Mouse (Mus musculus) heart, postnatal 14 days (tissue): ENCODE results near the gene Lix1. TPM values are rescaled to one million over a fixed set of nuclear protein-coding genes. Genes with fewer than 3 reads are reported as not detected.

Experiments used
- DNase-seq, 2 experiments: peaks; one replicate each; pipeline ENCODE4 v3.0.0; 2021 to 2022
- intact Hi-C: fragments of 180-260 bp; cut with DNase I; formaldehyde crosslinking; loops from one replicate; pipeline ENCODE4 v1.15.1; 2025
- total RNA-seq, 2 experiments: library from RNA; stranded (reverse); gene quantifications; 2 replicates each; pipeline ENCODE4 v1.2.3; 2021

Lix1 gene
- total RNA-seq, 2 experiments from 2014 or later: 6.5 to 6.9 TPM

GRCm38 (mm10) chr17:17408720-17409478 is 6.4 kb downstream of the Lix1 start:
- DNase-seq: no peak
- intact Hi-C loops: no loop called here

DNA sequence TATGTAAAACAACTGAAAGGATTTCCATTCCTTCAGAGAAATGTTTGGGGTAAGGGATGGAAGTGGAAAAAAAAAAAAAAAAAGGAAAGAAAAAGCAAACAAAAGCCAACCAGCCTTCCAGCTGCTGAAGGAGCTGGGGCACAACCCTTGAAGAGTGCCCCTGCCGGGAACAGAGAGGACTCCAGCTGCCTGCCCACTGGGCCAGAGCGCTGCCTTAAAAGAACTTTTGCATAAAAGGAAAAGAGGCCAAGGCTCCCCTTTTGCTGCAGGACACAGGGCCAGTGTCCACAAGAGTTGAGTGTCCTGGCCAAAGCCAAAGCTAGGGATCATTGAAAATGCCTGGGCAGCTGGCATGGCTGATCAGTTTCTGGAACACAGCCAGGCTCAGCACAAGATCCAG is 7.1 kb downstream of the Lix1 start:
- intact Hi-C loops: no loop called here
- no peak for DNase-seq

- intact Hi-C loops: no loop called here
- DNase-seq: no peak
Observed at GRCm38 (mm10) chr17:17411443-17411842, 9.0 kb downstream of the Lix1 start.

DNA sequence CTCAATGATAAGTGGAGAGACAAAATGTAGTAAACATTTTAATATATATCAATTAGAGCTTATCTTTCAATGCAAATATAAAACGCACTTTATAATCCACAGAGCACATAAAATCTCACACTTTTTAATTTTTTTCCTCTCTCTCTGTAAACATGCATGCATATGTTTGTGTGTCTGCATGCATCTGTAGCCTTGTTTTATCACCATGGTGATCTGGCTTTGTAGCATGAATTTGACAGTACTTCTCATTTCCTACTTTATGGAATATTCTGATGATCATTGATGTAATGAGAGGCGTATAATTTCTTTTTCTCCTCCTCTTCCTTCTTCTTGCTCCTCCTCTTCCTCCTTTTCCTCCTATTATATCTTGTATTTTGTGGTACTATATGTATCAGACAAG is 9.7 kb downstream of the Lix1 start:
- no peak for DNase-seq
- intact Hi-C loops: no loop called here

GRCm38 (mm10) chr17:17414206-17414605 is 11.7 kb downstream of the Lix1 start:
- intact Hi-C loops: no loop called here
- DNase-seq: no peak

- intact Hi-C loops: no loop called here
- DNase-seq: no peak
Observed at GRCm38 (mm10) chr17:17424609-17425307, 22.3 kb downstream of the Lix1 start.

DNA sequence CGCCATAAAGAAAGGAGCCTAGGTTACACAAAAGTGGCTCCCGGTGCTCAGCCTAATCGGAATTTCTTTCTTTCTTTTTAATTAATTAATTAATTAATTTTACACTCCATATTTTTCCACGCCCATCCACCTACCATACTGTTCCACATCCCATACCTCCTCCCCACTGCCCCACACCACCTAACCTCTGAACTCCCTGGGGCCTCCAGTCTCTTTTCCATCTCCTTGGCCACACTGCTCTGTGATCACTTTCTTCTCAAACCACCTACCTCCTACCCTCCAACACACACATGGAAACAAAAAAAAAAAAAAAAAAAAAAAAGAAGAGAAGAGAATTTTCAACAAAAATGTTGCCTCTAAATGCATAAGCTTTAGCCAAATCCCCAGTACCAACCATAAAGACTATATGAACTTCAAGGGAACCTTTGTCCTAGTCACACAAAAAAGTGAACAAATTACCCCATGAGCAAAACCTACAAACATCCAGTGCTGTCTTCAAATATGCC is 22.9 kb downstream of the Lix1 start:
- intact Hi-C loops: no loop called here
- DNase-seq: no peak

DNA sequence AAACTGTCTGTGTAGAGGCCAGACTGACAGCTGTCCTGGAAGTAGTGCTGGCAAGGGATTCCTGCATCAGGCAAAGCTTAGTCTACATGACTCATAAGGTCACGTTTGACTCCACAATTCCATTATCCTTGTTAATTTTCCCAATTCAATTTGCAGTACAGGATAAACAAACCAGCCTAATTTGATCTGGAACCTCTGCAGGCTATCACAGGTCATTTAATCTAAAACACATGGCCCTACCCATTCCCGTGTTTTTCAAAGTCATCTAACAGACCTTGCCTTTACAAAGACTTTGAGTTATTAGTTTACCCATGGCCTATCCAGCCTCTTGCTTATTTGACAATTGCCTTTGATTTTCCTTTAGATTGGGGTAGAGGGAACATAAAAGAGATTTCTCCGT is 23.4 kb downstream of the Lix1 start:
- intact Hi-C loops: no loop called here
- no peak for DNase-seq

DNA sequence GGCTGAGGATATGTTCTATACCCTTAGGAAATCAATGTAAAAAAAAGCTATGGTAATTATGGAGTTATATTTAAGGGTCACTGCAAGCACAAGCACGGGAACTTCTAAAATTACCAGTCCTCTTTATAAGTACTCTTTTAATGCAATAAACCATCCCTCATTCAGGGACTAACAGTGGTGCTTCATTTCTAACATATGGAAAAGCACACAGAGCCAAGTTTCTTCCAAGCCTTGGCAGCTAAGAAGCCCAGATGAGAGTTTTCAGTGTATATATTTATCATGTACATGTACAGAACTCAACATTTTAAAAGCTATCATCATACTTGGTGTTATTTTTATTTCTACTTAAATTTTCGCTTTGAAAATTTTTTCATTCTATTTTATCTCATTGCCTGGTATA is 26.4 kb downstream of the Lix1 start:
- no peak for DNase-seq
- intact Hi-C loops: no loop called here

- intact Hi-C loops: no loop called here
- no peak for DNase-seq
Observed at GRCm38 (mm10) chr17:17433679-17434078, 31.2 kb downstream of the Lix1 start.

DNA sequence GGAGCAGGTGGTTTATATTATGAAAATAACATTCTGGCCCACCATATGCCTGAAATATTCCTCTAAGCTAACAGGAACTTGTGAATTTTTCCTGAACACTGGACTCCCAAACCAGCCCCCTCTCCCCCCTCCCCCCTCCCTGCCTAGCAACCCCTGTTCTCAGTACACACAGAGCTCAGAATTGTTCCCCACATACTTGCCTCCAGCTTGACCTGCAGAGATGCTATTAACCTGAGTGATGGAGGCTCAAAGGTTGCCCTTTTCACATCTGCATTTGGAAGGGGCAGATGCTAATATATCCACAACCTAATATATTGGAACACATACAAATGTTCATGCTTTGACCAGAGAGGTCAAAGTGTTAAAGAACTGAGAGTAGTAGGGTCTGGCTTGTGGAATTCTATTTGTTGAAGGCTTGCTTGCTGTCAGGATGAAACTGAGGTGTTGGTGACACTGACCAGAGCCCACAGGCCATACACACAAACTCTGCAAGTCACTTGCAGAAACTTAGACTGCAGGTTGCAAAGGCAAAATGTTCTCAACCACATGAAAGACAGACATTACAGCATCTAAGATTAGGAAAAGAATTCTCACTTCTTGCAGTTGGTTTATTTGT is 36.2 kb downstream of the Lix1 start:
- intact Hi-C loops: no loop called here

GRCm38 (mm10) chr17:17441876-17442498 is 39.5 kb downstream of the Lix1 start:
- intact Hi-C loops: no loop called here

More for the DNA sequence above, 36.2 kb downstream of the Lix1 start:
- no peak for DNase-seq

DNA sequence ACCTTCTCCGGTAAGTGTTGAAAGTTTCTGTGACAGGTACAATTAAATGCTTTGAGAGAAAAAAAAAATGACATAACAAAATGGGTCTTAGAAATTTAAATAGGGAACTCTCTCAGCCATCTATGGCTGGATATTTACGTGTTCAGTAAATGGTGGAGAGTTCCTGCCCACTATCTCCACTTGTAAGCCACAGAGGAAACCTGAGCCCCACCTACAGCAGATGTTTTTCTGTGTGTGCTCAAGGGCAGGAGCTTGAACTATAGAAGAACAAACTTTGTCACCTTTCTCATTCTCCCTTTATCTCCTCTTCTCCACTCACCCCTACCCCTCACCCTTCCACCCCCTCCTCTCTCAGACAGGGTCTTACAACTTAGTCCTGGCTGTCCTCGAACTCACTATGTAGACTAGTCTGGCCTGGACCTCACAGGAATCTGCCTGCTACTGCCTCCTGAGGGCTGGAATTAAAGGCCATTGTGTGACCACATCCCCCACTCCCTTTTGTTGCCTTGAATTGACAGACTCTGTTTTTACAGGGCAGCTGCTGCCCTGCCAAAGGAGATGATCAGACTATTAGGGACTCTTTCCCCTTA is 41.9 kb downstream of the Lix1 start:
- intact Hi-C loops: no loop called here
- DNase-seq: no peak

More at GRCm38 (mm10) chr17:17441876-17442498, 39.5 kb downstream of the Lix1 start:
- no peak for DNase-seq

DNA sequence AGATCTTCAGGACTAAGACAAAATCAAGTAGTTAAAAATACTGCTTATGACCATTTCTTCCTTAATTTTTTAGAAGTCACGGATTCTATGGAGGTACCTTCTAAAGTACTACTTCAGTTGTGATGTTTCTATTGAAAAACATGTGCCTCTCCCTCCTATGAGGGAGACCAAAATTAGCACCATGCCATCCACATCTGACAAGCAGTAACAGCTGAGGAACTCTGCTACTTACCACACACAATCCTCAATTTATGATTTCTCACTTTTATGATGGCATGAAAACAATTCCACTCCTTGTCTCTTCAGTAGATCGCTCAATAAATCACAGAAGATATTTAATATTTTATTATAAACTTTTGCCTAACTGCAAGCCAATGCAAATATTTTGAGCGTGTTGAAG is 44.2 kb downstream of the Lix1 start:
- intact Hi-C loops: no loop called here
- DNase-seq: no peak

- DNase-seq: no peak
- intact Hi-C loops: no loop called here
Observed at GRCm38 (mm10) chr17:17447821-17448220, 45.3 kb downstream of the Lix1 start.

- intact Hi-C loops: no loop called here
- peak; percentile 36 to 58 for DNase-seq
Observed at GRCm38 (mm10) chr17:17448737-17449440, 46.4 kb downstream of the Lix1 start.

DNA sequence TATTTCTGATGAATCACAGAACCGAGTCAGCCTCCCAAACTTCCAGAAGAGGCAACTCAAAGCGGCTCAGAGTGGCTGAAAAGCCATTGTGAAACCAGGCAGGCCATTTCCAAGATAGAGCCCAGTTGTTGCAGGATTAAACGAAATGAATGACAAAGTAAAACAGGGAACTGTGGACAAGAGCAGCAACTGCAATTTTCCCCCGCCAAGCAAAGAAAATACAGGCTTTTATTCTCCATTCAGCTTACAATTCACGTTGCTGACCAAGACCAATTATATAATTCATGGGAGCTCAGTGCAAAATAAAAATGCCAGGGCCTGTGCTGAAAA is 46.9 kb downstream of the Lix1 start:
- intact Hi-C loops: no loop called here
- DNase-seq: peak; percentile 6 to 14

- DNase-seq: no peak
- intact Hi-C loops: no loop called here
Observed at GRCm38 (mm10) chr17:17451102-17451501, 48.6 kb downstream of the Lix1 start.

- intact Hi-C loops: no loop called here
- no peak for DNase-seq
Observed at GRCm38 (mm10) chr17:17452617-17453016, 50.1 kb downstream of the Lix1 start.

DNA sequence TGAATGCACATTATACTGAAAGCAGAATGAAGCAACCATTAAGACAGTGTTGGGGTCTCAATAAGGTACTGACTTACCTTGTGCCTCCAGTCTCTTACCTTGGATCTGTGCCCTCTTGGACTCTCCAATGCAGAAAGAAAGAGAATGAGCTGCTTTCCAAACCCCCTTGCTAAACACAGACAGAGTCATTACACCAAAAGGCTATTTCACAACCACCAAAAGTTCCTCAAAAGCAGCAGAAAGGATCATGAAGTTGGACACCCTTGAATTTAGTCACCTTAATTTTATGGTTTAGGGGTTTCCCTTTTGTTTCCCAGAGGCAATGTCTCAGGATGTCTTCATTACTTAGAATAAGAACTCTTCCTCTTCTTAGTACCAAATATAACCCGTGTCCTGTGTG is 52.1 kb downstream of the Lix1 start:
- intact Hi-C loops: no loop called here
- DNase-seq: no peak
